Mouse (Mus musculus) CD4-positive, CD25-positive, alpha-beta regulatory T cell, adult 4 months (primary cell): ENCODE results near the gene Abcf3. TPM values are rescaled to one million over a fixed set of nuclear protein-coding genes. Genes with fewer than 3 reads are reported as not detected.

Experiments used
- polyA plus RNA-seq, 2 experiments: library from polyadenylated mRNA; unstranded; fragments of 100-300 nt; shearing (Covaris generic); gene quantifications; one replicate each; pipeline ENCODE4 v1.2.1; 2017

The Abcf3 gene
- polyA plus RNA-seq, 2 experiments from 2014 or later: 74.2 to 95.0 TPM

Other genes with a start within 250 kb of the Abcf3 start
- gene Parl, start 246.2 kb upstream of the Abcf3 start, polyA plus RNA-seq: 10 to 100 TPM; 70.7 to 80.0 TPM
- gene Cyp2ab1, start 223.2 kb upstream of the Abcf3 start, polyA plus RNA-seq: not detected
- 10 to 100 TPM; 36.6 to 41.9 TPM for gene Abcc5, start 122.2 kb upstream of the Abcf3 start, polyA plus RNA-seq
- gene Eif2b5, start 49.8 kb upstream of the Abcf3 start, polyA plus RNA-seq: 10 to 100 TPM; 12.0 to 16.3 TPM
- gene Dvl3, start 31.6 kb upstream of the Abcf3 start, polyA plus RNA-seq: 10 to 100 TPM; 14.7 to 17.8 TPM
- gene Ap2m1, start 13.1 kb upstream of the Abcf3 start, polyA plus RNA-seq: 100 to 1,000 TPM; 452 to 618 TPM
- gene Vwa5b2, start 40.9 kb downstream of the Abcf3 start, polyA plus RNA-seq: under 1 TPM in 1 of 2 experiments, not detected in 1; 0.16 TPM
- gene Eef1akmt4, start 63.0 kb downstream of the Abcf3 start, polyA plus RNA-seq: 10 to 100 TPM; 18.8 to 21.6 TPM
- gene Gm49333, start 63.0 kb downstream of the Abcf3 start, polyA plus RNA-seq: not detected
- gene Alg3, start 63.2 kb downstream of the Abcf3 start, polyA plus RNA-seq: 10 to 100 TPM; 31.9 to 41.6 TPM
- not detected for gene Camk2n2, start 72.7 kb downstream of the Abcf3 start, polyA plus RNA-seq
- not detected for gene Ece2, start 81.3 kb downstream of the Abcf3 start, polyA plus RNA-seq
- gene Psmd2, start 103.1 kb downstream of the Abcf3 start, polyA plus RNA-seq: 100 to 1,000 TPM; 179 to 222 TPM
- 10 to 100 TPM; 56.0 to 66.6 TPM for gene Eif4g1, start 119.7 kb downstream of the Abcf3 start, polyA plus RNA-seq
- under 1 TPM; 0.34 to 0.59 TPM for gene Fam131a, start 144.7 kb downstream of the Abcf3 start, polyA plus RNA-seq
- gene Polr2h, start 169.1 kb downstream of the Abcf3 start, polyA plus RNA-seq: 10 to 100 TPM; 59.3 to 62.4 TPM
- 1 to 10 TPM; 1.4 to 1.7 TPM for gene Clcn2, start 169.2 kb downstream of the Abcf3 start, polyA plus RNA-seq
- not detected for gene Chrd, start 184.6 kb downstream of the Abcf3 start, polyA plus RNA-seq
- not detected for gene Thpo, start 185.9 kb downstream of the Abcf3 start, polyA plus RNA-seq